Mouse (Mus musculus): Measurements from ENCODE around the gene Dusp9.

Dusp9 gene

DNA sequence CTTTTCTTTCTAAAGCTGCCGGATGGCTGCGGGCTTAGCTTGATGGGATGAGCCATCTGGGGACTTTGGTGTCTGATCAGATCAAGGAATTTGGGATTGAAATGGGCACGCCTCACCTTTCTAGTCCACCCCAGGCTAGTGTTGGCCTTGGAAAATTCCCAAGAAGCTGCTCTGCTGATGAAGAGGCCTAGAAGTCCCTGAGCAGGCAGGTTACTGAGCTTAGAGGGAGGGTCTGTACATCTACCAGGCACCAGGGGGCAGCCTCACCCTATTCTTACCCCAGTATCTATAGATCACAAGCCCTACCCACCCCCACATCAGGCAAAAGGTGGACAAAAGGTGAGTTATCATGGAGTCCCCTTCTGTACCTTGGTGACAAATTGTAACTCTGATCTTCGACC is 32.8 kb downstream of the Dusp9 start:
- DNase-seq, result peak; percentile 63

GRCm38 (mm10) chrX:73672879-73673618 is 33.8 kb downstream of the Dusp9 start, which contains the start of gene Slc6a8:
TSS of gene Slc6a8 (plus strand) at chrX:73673150.
- peak; percentile 63 for DNase-seq

GRCm38 (mm10) chrX:73673619-73673967 is 34.4 kb downstream of the Dusp9 start:
- DNase-seq, result no peak

DNA sequence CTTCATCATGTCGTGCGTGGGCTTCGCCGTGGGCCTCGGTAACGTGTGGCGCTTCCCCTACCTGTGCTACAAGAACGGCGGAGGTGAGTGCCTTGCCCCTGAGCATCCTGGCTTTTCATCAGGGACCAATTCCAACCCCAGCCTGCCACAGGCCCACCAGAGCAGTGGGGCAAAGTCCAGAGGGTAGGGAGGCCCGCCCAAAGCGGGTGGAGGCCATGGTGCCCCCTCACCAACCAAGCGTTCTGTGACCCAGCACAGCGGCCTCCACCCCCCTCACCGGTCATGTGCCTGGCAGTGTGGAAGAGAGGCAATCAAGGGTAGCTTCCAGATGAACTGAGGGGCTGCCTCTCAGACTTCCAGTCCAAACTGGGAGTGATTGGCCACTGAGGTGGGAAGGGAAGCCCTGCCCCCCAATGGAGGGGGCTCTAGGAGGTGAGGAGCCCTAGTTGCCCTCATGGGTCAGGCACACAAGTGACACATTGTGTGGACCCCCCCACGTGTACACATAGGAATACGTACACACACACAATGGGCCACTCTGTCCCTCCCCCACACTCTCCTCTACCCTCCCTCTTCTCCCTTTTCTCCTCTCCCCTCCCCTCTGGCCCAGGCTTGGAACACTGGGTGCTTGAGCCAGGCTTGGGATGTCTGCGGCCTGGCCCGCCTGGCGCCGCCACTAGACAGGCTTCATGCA is 34.9 kb downstream of the Dusp9 start:
- DNase-seq, result peak; percentile 76

- DNase-seq, result no peak
Measured at GRCm38 (mm10) chrX:73675231-73675630, 36.0 kb downstream of the Dusp9 start.

- no peak for DNase-seq
Measured at GRCm38 (mm10) chrX:73676668-73677067, 37.4 kb downstream of the Dusp9 start.

DNA sequence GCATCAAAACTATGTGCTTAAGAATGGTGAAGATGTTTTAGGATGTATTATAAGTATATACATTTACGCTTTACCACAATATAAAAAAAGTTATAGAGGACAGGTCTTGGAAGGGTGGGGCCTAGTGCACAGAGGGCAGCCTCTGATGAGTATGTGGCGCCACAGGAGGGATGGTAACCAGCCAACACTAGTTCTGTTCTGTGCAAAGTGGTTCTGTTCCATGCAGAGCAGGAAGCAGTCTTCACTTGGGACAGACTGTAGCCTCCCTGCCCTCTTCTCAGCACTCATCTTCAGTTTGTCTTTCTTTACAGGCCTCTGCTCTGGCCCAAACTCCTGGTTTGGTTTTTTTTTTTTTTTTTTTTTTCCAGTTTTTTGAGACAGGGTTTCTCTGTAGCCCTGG is 44.9 kb downstream of the Dusp9 start:
- DNase-seq, result no peak

GRCm38 (mm10) chrX:73684978-73685377 is 45.8 kb downstream of the Dusp9 start:
- peak; percentile 57 for DNase-seq

DNA sequence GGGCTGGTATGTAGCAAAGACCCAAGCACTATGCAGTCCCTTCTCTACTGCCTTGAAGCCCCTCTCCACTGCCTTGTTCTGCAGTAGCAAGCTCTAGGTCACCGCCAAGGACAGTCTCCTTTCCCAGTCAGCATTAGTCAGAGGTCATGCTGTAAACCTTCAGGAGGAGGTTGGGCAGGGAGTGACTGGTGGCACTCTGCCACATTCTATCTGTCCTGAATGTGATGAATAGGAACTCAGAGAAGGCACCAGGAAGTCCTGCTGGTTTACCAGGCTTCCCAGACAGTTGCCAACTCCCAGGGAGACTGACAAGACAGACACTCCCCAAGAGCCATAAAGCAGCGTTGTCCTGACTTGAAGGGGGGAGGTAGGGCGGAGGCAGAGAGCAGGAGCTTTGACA is 46.4 kb downstream of the Dusp9 start:
- DNase-seq, result peak; percentile 82

GRCm38 (mm10) chrX:73690917-73691629 is 51.9 kb downstream of the Dusp9 start:
- peak; percentile 68 for DNase-seq

Measured in kidney, adult 9 months (tissue).